Mouse (Mus musculus) olfactory bulb, adult 2 months (tissue): Measurements from ENCODE around the gene Rab37. TPM values are rescaled to one million over a fixed set of nuclear protein-coding genes. Genes with fewer than 3 reads are reported as not detected.

Experiments used
- H3K27ac ChIP-seq: fragments of 200-500 bp; 2 replicates; pipeline ENCODE4 v1.5.1; 2012; ENCODE audit warnings: low read depth, low read length; ENCODE audit not compliant: insufficient read depth
- H3K4me1 ChIP-seq: fragments of 200-500 bp; 2 replicates; pipeline ENCODE4 v1.6.1; 2012; ENCODE audit warnings: low read length; ENCODE audit not compliant: control insufficient read depth, insufficient read depth
- H3K4me3 ChIP-seq: fragments of 200-500 bp; 2 replicates; pipeline ENCODE4 v1.5.1; 2012; ENCODE audit warnings: mild to moderate bottlenecking, low read depth, low read length, moderate library complexity; ENCODE audit not compliant: insufficient read depth
- CTCF ChIP-seq: fragments of 200-500 bp; IDR thresholded peaks from 2 replicates; pipeline ENCODE4 v1.5.1; 2012; ENCODE audit warnings: low read depth, mild to moderate bottlenecking, low read length, moderate library complexity; ENCODE audit not compliant: insufficient read depth
- POLR2A ChIP-seq: fragments of 200-500 bp; IDR thresholded peaks from 2 replicates; pipeline ENCODE4 v1.6.1; 2012; ENCODE audit warnings: mild to moderate bottlenecking, low read depth, low read length, moderate library complexity; ENCODE audit not compliant: insufficient read depth
- WGBS: fragments of 180-500 bp; shearing (Covaris S2); methylation state at CpG from one replicate; pipeline ENCODE4 v1.1.7; 2018; 5-methylcytosine and 5-hydroxymethylcytosine counted together
- polyA plus RNA-seq: library from polyadenylated mRNA; stranded (reverse); fragments of >200 nt; gene quantifications from 2 replicates; pipeline ENCODE4 v1.2.4, GENCODE M21; 2012; ENCODE audit warnings: low replicate concordance; ENCODE audit not compliant: missing spikeins, insufficient read depth, insufficient read length

The Rab37 gene
- polyA plus RNA-seq, 1 experiment = not detected

DNA sequence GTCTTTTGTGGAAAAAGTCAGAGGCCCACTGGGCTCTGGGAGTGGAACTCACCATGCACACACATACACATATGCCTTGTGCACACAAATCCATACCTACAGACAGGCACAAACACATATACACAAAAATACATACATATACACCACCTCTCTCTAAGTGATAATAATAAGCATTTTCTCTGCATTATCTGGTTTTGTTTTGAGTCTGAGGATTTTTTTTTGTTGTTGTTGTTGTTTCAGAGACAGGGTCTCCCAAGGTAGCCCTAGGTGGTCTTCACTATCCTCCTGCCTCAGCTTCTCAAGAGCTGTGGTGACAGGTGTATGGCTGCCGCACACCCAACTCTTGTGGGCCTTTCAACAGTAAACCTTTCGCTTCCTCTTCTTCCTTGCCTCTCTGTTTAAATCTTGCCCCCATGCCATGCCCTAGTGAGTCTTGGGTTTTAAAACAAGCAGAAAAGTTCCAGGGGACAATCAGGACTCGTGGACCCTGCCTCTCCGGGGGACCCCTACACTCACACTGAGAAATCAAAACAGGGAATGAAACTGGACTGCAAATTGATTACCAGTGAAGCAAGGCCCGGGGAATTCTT, 8.9 kb downstream of the Rab37 start:
- WGBS = 83% methylated on average over 5 of the region's 5 CpGs
- Histone ChIP-seq H3K4me3 (no peak overlapping the region), H3K4me1 (peaks cover 6% of the 10 kb centered on the region; the same call in 1 of the 2 replicates), H3K27ac (no peak overlapping the region)
- TF ChIP-seq CTCF = no peak
- TF ChIP-seq POLR2A = no peak

GRCm38 (mm10) chr11:115100741-115101140, 9.5 kb downstream of the Rab37 start:
- 83% methylated on average over 7 of the region's 7 CpGs for WGBS
- peaks cover 6% of the 10 kb centered on the region; the same call in 1 of the 2 replicates for H3K4me1 ChIP-seq
- no peak overlapping the region for H3K27ac ChIP-seq
- no peak overlapping the region for H3K4me3 ChIP-seq
- no peak for TF ChIP-seq POLR2A

- Histone ChIP-seq H3K4me1 (peaks cover 6% of the 10 kb centered on the region; the same call in 1 of the 2 replicates), H3K27ac (no peak overlapping the region), H3K4me3 (no peak overlapping the region)
- TF ChIP-seq CTCF (no peak), POLR2A (no peak)
- 82% methylated on average over 6 of the region's 6 CpGs for WGBS
Measured at GRCm38 (mm10) chr11:115101615-115102051, 10.4 kb downstream of the Rab37 start.

DNA sequence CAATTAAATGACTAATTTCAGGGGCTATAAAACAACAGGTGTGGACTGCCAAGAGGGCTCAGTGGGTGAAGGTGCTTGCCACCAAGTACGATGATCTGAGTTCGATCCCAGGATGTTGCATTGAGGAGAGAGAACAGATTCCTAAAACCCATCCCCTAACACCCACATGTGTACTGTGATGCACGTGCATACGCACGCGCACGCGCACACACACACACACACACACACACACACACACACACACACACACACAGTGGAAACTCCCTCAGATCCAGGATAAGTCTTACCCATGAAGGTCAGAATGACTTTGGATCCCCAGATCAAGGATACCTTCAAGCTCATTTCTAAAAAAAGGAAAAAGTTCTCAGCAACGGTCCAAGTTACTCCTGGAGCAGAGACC, 10.9 kb downstream of the Rab37 start:
- Histone ChIP-seq H3K4me3 (no peak overlapping the region), H3K4me1 (peaks cover 6% of the 10 kb centered on the region; the same call in 1 of the 2 replicates), H3K27ac (no peak overlapping the region)
- 97% methylated on average over 9 of the region's 9 CpGs for WGBS
- TF ChIP-seq POLR2A = no peak
- TF ChIP-seq CTCF = no peak

DNA sequence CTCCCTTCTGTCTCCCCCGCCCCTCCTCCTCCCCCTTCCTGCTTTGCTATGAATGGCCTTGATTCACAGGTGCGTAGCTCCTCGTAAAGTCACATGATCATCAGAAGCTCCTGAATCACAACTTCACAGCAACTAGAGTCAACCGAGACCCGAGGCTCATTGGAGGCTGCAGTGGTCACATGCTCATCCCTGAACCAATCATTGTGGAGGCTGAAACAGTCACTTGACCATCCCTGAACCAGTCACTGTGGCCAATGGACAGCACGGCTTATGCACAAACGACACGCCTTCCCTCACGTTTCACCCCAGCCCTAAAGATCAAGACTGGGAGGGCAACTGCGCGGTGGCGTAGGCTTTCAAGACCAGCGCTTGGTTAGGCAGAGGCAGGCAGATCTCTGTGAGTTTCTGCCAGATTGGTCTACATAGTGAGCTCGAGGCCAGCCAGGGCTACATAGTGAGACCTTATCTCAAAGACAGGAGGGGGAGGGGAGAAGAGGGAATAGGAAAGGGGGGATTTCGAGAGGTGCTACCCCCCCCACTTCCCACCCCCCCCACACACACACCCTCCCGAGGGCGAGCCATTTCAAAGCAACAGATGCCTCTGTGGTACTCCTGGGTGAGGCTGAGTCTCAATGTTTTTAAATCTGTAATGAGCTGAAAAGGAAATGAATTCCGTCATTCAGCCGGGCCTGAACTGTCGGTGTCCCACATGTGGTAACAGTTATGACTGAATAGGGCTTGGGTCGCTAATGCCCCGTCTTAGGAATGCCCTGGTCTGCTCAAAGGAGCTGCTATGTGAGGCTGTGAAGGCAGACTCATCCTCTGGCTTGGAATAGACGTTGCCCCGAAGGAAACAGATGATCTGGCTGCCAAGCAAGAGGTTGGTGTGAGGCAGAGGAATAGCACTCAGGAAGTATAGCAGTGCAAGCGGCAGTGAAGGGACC, 12.5 kb downstream of the Rab37 start:
- Histone ChIP-seq H3K4me3 (no peak overlapping the region), H3K27ac (no peak overlapping the region), H3K4me1 (peaks cover 3% of the 10 kb centered on the region; the same call in 1 of the 2 replicates)
- 88% methylated on average over 25 of the region's 25 CpGs for WGBS
- TF ChIP-seq CTCF (no peak), POLR2A (no peak)

GRCm38 (mm10) chr11:115104769-115105563, 13.7 kb downstream of the Rab37 start:
- TF ChIP-seq CTCF = no peak
- no peak for TF ChIP-seq POLR2A
- WGBS = 73% methylated on average over 8 of the region's 8 CpGs
- Histone ChIP-seq H3K4me3 (no peak overlapping the region), H3K4me1 (no peaks in the 10 kb centered on the region), H3K27ac (no peak overlapping the region)

GRCm38 (mm10) chr11:115106638-115107037, 15.4 kb downstream of the Rab37 start:
- Histone ChIP-seq H3K4me3 (no peak overlapping the region), H3K27ac (no peak overlapping the region), H3K4me1 (no peaks in the 10 kb centered on the region)
- no peak for TF ChIP-seq CTCF
- no peak for TF ChIP-seq POLR2A
- 85% methylated on average over 2 of the region's 2 CpGs for WGBS

GRCm38 (mm10) chr11:115107403-115107916, 16.2 kb downstream of the Rab37 start:
- TF ChIP-seq POLR2A (no peak), CTCF (no peak)
- 23% methylated on average over 4 of the region's 4 CpGs for WGBS

GRCm38 (mm10) chr11:115108176-115108575, 16.9 kb downstream of the Rab37 start:
- Histone ChIP-seq H3K27ac (no peak overlapping the region), H3K4me1 (no peaks in the 10 kb centered on the region), H3K4me3 (no peak overlapping the region)
- TF ChIP-seq POLR2A (no peak), CTCF (no peak)
- 92% methylated on average over 8 of the region's 8 CpGs for WGBS

More at GRCm38 (mm10) chr11:115107403-115107916, 16.2 kb downstream of the Rab37 start:
- no peak overlapping the region for H3K27ac ChIP-seq
- no peak overlapping the region for H3K4me3 ChIP-seq
- H3K4me1 ChIP-seq = no peaks in the 10 kb centered on the region
